Mouse (Mus musculus) lung, postnatal 0 days (tissue): ENCODE data around the gene Camk1d.

Experiments
- CTCF ChIP-seq: IDR thresholded peaks from 2 replicates; pipeline ENCODE4 v1.5.1; 2016; ENCODE audit warnings: antibody characterized with exemption, mild to moderate bottlenecking
- EP300 ChIP-seq: IDR thresholded peaks from 2 replicates; pipeline ENCODE4 v1.6.1; 2016; ENCODE audit warnings: antibody characterized with exemption, mild to moderate bottlenecking, control low read depth

DNA sequence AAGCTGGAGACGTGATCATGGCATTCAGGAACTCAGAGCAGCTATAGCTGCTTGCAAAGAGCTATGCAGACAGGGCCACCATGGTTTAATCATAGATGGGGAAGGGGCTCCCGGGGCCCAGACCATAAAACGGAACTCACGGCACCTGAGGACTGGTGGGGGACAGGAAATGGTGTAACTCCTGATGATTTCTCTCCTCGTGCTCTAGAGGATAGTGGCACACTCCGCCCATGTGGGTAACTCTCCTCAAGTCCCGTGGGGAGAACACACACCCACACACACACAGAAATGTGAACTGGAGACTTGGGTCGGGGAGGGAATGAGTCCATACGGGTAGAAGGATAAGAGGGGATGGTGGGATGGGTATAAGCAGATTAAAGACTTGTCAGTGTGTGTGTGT lies 20.2 kb downstream of the Camk1d start:
- TF ChIP-seq EP300 (no peak), CTCF (no peak)
